ENCODE assay signal across 28 mouse cellular contexts in genomic region chr19:34947206-34947605, GRCm38 (mm10). TPM values are rescaled to one million over a fixed set of nuclear protein-coding genes. Genes with fewer than 3 reads are reported as not detected.
A peak's percentile ranks its signal among the peaks of the same experiment; 100 is the strongest.
DNase-seq lines count a peak whose midpoint lies in the region; ATAC-seq and TF ChIP-seq lines count a peak whose summit lies in the region.
"Had no signal": no experiment of that assay in that cellular context is flagged by ENCODE, and none has a peak within 500 bp of the region (broad histone marks: within the 10 kb centered on the region; RNA-seq: fewer than 3 reads in every experiment).

No protein-coding gene starts in this region.

- H3K36me3 ChIP-seq in kidney, adult 2 months (ENCODE audit: control insufficient read depth, insufficient read depth, low read length) = no peaks in the 10 kb centered on the region

- H3K27me3 ChIP-seq in kidney, adult 2 months (replicated peaks; ENCODE audit: control insufficient read depth, insufficient read depth, low read length) = no peaks in the 10 kb centered on the region; the same call in 1 of the 2 replicates
- H3K27me3 ChIP-seq: CH12.LX; embryonic facial prominence, embryonic 13.5 days; embryonic facial prominence, embryonic 15.5 days; forebrain, embryonic 12.5 days; Patski had no signal

- no peak for DNase-seq in frontal cortex, postnatal 25 days (ENCODE audit: low spot score in 2 of 2)
- peak; percentile 24 for DNase-seq in kidney, adult 2 months
- no peak for DNase-seq in kidney, postnatal 10 days
- peak; percentile 8 for DNase-seq in right cerebral cortex, adult 18-20 months
- no peak for DNase-seq in right cerebral cortex, postnatal 36 days (ENCODE audit: low spot score in 2 of 2)
- DNase-seq in left cerebral cortex, adult 9 months (ENCODE audit: low spot score in 2 of 2) = no peak
- DNase-seq: adrenal gland, adult 8-10 months; adrenal gland, postnatal 14 days; adrenal gland, postnatal 36 days; B cell, adult 2 months; cerebellum, adult 11 months; cerebellum, adult 18-20 months; cerebellum, adult 8-10 months; cerebellum, adult 9-11 months; cerebellum, postnatal 14 days; cerebellum, postnatal 36 days; embryo, embryonic 11 days had no signal

- no peak for TF ChIP-seq CTCF in kidney, adult 2 months (conservative IDR thresholded peaks at IDR 0.05; ENCODE audit: insufficient read depth, insufficient read length, low read depth, low read length)

- H3K4me1 ChIP-seq in kidney, adult 2 months (ENCODE audit: control insufficient read depth, insufficient read depth, low read length) = peaks cover 3% of the 10 kb centered on the region; the same call in 1 of the 2 replicates
- H3K4me1 ChIP-seq: embryonic facial prominence, embryonic 13.5 days; embryonic facial prominence, embryonic 15.5 days; forebrain, embryonic 10.5 days; forebrain, embryonic 12.5 days had no signal

- WGBS in kidney, adult 2 months = 77% methylated on average over 1 of the region's 1 CpGs

- H3K4me3 ChIP-seq in kidney, adult 2 months (ENCODE audit: insufficient read depth, low read depth, low read length) = no peak overlapping the region
- H3K4me3 ChIP-seq: embryonic facial prominence, embryonic 13.5 days; embryonic facial prominence, embryonic 15.5 days; erythroblast, embryonic 14.5 days; forebrain, embryonic 10.5 days; forebrain, embryonic 12.5 days had no signal

- peak; percentile 91 for ATAC-seq in frontal cortex, adult (ENCODE audit: low TSS enrichment)
- ATAC-seq: activated CD4-positive, CD25-positive, alpha-beta regulatory T cell, adult 4 months; CD4-positive, CD25-positive, alpha-beta regulatory T cell, adult 4 months; forebrain, embryonic 14.5 days; Patski had no signal

- no peak for TF ChIP-seq POLR2A in kidney, adult 2 months (IDR thresholded peaks at IDR 0.05; ENCODE audit: low read depth, low read length)

- H3K27ac ChIP-seq in kidney, adult 2 months (ENCODE audit: insufficient read depth, low read depth, low read length) = peak overlapping the region; percentile 68
- H3K27ac ChIP-seq: embryonic facial prominence, embryonic 13.5 days; embryonic facial prominence, embryonic 15.5 days; forebrain, embryonic 10.5 days; forebrain, embryonic 12.5 days had no signal

RNA-seq across cellular contexts. Expression of gene Kif20b, which starts 25.0 kb away (rescaled TPM):
- polyA plus RNA-seq in kidney, adult 2 months (2012; rRNA removed) = 0.07 and 0.30 TPM in 2 replicates

Comparison
In these comparisons a context has a peak if more than half of its experiments do, and no peak if none do; other contexts are left out.
1. DNase-seq: peak in kidney, adult 2 months (single experiment) and right cerebral cortex, adult 18-20 months (single experiment); none in frontal cortex, postnatal 25 days (0 of 2), kidney, postnatal 10 days (single experiment), right cerebral cortex, postnatal 36 days (0 of 2) and left cerebral cortex, adult 9 months (0 of 2).